Mouse (Mus musculus) R1 (cell line): ENCODE results near the gene Plekha7.

ENCODE experiments used
- DNase-seq: peaks from one replicate; pipeline ENCODE4 v3.0.0-alpha.2; 2018; ENCODE audit warnings: low read depth, low spot score

Plekha7 gene

GRCm38 (mm10) chr7:116307871-116308631 is at the start of gene Plekha7:
Plekha7 (minus strand) TSS chr7:116308376.
- peak; percentile 97 for DNase-seq

GRCm38 (mm10) chr7:116336226-116336625 is 28.1 kb upstream of the Plekha7 start:
- peak; percentile 71 for DNase-seq

GRCm38 (mm10) chr7:116335133-116335532 is 27.0 kb upstream of the Plekha7 start:
- no peak for DNase-seq

- no peak for DNase-seq
Measured at GRCm38 (mm10) chr7:116334669-116335038, 26.5 kb upstream of the Plekha7 start.

DNA sequence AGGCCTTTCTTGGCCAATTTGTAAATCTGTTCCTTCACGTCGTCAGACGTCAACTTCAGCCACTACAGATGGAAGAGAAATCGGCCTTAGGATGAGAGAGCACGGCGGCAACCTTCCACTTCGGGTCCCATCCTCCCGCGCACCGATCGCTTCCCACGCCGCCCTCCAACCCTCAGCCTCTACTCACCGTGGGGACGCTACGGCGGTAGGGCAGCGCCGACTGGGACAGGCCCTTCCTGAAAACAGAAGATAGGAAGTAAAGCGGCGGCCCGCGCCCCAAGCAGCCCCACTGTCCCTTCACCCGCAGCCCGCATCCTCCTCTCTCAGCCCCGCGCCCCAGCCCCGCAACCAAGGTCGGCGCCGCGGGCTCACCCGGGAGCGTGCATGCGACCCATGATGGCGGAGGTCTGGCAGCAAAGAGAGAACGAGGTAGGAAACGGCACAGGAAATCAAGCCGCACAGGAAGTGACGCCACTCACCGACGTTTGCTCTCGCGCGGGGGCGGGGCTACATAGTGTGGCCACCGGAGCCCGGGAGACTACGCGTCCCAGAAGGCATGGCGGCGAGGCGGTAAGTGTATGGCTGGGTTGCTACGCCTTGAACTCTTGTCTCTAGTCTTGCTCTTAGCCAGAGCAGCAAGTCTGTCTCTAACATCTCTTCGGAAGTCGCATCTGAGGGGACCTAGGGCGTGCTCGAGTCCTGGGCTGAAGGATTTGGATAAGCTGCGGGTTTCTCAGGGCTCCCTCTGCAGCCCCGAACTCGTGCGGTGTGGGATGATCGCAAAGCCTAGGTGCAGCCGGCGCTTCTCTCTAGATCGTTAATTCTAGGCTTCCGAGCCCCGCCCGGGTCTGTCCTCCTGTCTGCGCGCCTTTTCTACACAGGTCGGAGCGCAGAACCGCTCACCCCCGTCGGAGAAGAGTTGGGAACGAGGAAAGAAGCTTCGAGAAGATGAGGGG is 25.8 kb upstream of the Plekha7 start, which contains the start of gene Rps13:
Gene Rps13 (minus strand): TSS at position 483 of the 956 bp plus-strand sequence.
- DNase-seq: peak; percentile 97

DNA sequence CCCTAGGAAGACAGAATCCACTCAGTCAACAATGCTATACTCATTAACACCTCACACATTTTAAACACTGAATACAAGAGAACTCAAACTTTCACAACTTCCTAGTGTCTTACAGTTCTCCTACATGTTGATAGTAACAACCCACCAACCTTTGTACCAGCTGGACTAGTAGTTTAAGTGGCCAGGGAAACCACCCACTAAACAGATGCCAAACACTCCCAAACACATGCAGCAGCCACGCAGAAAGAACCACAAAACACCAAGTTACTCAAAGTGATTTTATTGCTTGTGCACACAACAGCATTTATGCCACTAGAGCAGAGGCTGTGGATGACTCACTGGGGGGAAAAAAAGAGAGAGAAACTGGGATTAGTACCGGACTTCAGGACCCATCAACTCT is 23.1 kb upstream of the Plekha7 start:
- peak; percentile 9 for DNase-seq

GRCm38 (mm10) chr7:116329858-116330257 is 21.7 kb upstream of the Plekha7 start:
- no peak for DNase-seq

DNA sequence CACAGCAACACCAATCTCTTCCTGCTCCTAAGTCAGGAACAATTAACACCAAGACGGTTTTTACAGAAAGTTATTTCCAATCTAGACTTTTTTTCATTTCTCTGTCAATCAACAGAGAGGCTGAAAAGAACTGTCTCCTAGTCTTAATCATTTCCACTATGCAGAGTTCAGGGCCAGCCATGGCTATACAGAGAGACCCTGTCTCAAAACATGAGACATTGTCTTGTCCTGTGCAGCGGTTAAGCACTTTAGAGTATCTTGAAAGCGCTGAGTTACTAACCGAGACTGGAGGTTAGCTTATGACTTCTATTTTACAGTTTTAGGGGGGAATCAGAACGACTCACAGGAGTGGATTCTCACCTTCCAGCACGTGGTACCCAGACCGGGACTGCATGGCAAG is 20.6 kb upstream of the Plekha7 start:
- no peak for DNase-seq

GRCm38 (mm10) chr7:116327901-116328300 is 19.7 kb upstream of the Plekha7 start:
- DNase-seq: no peak

- peak; percentile 77 for DNase-seq
Measured at GRCm38 (mm10) chr7:116323331-116323964, 15.3 kb upstream of the Plekha7 start.

DNA sequence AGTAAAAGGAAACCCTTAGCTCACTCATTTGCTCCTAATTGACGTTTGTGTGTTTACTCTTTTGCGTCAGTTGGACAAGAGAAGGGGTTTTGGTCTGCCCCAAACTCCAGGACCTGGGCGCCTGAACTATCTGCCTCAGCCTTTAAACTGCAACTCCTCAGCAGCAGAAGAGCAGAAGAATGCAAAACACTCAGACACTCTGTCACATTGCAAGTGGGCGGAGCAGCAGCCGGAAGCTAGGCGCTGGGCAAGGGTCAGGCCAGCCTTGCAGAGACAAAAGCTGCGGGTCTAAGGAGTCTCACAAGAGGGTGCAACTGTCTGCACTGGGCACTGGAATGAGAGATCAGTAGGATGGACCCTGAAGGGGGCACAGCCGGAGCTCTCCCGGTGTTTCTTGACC is 1.3 kb upstream of the Plekha7 start:
- DNase-seq: peak; percentile 79

- peak; percentile 96 for DNase-seq
Measured at GRCm38 (mm10) chr7:116308632-116308991, 436 bp upstream of the Plekha7 start.

GRCm38 (mm10) chr7:116307099-116307870 is 891 bp downstream of the Plekha7 start:
- DNase-seq: peak; percentile 91

DNA sequence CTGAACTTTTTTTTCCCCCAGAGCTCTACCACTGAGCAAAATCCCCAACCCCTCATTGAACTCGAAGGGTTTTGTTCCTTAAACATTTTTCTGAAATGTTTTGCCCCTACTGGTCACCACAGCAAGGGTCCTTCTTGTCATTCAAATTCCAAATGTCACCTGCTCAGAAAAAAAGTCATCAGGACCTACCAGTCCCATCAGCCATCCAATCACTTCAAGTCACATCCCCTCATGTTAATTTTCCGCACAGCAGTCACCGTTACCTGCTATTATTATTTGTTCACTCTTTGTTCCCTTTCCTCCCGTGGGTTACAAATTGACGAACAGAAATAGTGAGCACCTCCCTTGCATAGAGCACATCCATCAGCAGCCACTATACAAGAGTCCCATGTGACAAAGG is 1.6 kb downstream of the Plekha7 start:
- peak; percentile 92 for DNase-seq

- no peak for DNase-seq
Measured at GRCm38 (mm10) chr7:116301661-116302311, 6.4 kb downstream of the Plekha7 start.

- DNase-seq: peak; percentile 91
Measured at GRCm38 (mm10) chr7:116301144-116301543, 7.0 kb downstream of the Plekha7 start.

GRCm38 (mm10) chr7:116298851-116299250 is 9.3 kb downstream of the Plekha7 start:
- no peak for DNase-seq

- DNase-seq: no peak
Measured at GRCm38 (mm10) chr7:116298389-116298788, 9.8 kb downstream of the Plekha7 start.

- no peak for DNase-seq
Measured at GRCm38 (mm10) chr7:116294961-116295360, 13.2 kb downstream of the Plekha7 start.

DNA sequence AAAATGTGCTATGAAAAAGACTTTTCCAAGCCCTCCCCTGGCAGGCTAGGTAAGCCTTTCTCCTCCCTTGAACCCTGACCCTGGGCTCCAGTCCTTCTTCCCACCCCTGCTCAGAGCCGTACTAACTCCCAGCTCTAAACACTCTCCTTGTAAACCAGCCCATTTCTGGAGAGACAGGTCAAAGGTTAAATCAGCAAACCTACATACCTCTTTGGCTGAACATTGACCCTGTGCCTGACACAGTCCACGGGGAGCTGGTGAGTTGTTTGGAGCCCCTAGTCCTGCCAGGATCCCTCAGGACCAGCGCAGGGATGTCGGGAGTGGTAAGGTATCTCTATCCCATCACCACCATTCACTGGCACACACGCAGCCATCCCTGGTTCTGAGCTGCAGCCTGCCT is 15.8 kb downstream of the Plekha7 start:
- DNase-seq: no peak

DNA sequence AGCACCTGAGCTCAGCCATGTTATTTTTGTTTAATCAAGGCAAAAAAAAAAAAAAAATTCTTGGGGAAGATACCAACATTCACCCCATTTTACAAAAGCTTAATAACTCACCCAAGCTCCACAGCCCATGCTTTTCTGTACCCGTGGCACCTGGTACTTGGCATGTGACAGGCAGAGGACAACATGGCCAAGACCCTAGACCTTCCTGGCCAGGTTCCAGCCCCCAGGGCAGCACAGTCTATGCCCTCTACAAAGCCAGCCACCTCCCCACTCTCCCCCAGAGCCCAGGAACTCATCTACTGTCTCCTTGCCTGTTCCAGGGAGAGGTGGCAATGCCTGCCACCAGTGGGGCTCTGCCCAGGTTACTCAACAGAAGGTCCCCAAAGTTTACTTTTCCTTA is 17.6 kb downstream of the Plekha7 start:
- no peak for DNase-seq
